Mouse (Mus musculus) forebrain, embryonic 15.5 days (tissue): Measurements from ENCODE around the gene Ctsd. TPM values are rescaled to one million over a fixed set of nuclear protein-coding genes. Genes with fewer than 3 reads are reported as not detected.
A peak's percentile ranks its signal among the peaks of the same experiment; 100 is the strongest.

ENCODE experiments used
- ATAC-seq: fragments of 200-750 bp; cut with Nextera tagmentation; replicated peaks from 2 replicates; pipeline ENCODE4 v1.8.0; 2017; ENCODE audit warnings: mild to moderate bottlenecking, moderate TSS enrichment, moderate library complexity
- H3K27ac ChIP-seq: fragments of 300-500 bp; sonication (generic); replicated peaks from 2 replicates; pipeline ENCODE4 v1.5.1; 2015; ENCODE audit warnings: mild to moderate bottlenecking, inconsistent platforms
- H3K27me3 ChIP-seq: fragments of 300-500 bp; sonication (generic); 2 replicates; pipeline ENCODE4 v1.6.1; 2015; ENCODE audit warnings: inconsistent platforms
- H3K36me3 ChIP-seq: fragments of 300-500 bp; sonication (generic); 2 replicates; pipeline ENCODE4 v1.6.1; 2015; ENCODE audit warnings: mild to moderate bottlenecking, inconsistent platforms
- H3K4me1 ChIP-seq: fragments of 300-500 bp; sonication (generic); 2 replicates; pipeline ENCODE4 v1.6.1; 2015; ENCODE audit warnings: inconsistent platforms
- H3K4me2 ChIP-seq: fragments of 300-500 bp; sonication (generic); replicated peaks from 2 replicates; pipeline ENCODE4 v1.6.1; 2015; ENCODE audit warnings: mild to moderate bottlenecking, inconsistent platforms
- H3K4me3 ChIP-seq: fragments of 300-500 bp; sonication (generic); 2 replicates; pipeline ENCODE4 v1.5.1; 2015; ENCODE audit warnings: mild to moderate bottlenecking, inconsistent platforms
- H3K9ac ChIP-seq: fragments of 300-500 bp; sonication (generic); replicated peaks from 2 replicates; pipeline ENCODE4 v1.6.1; 2015; ENCODE audit warnings: mild to moderate bottlenecking, inconsistent platforms
- H3K9me3 ChIP-seq: fragments of 300-500 bp; sonication (generic); 2 replicates; pipeline ENCODE4 v1.6.1; 2016; ENCODE audit warnings: inconsistent platforms
- WGBS: fragments of 180-500 bp; shearing (Covaris S2); methylation state at CpG from one replicate; pipeline ENCODE4 v1.1.7; 2015; ENCODE audit warnings: mixed read lengths; 5-methylcytosine and 5-hydroxymethylcytosine counted together
- polyA plus RNA-seq: library from polyadenylated mRNA; unstranded; fragments of >200 nt; fragmentation: Nextera tagmentation; extraction: Ambion mirVana; gene quantifications from 2 replicates; pipeline ENCODE4 v1.2.1, GENCODE M21; 2015

Ctsd gene
- polyA plus RNA-seq, 1 experiment from 2014 or later: 218 TPM

DNA sequence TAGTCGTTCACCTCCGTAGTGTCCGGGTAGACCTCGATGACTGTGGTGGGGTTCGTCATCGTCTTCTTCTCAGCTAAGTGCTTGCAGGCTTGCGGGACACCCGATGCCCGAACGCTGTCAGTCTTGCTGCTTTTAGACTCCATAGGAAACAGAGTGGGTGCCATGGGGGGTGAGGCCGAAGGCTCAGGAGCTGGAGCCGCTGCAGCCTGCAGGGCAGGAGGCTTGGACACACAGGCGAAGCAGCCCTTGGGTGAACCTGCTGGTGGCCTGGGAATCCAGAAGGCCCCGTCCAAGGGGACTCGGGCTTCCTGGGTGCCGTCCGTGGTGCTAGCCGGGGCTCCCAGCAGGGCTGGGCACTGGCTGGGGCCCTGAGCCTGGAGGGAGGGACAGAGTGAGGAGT, 16.9 kb downstream of the Ctsd start:
- 77% methylated on average over 18 of the region's 18 CpGs for WGBS
- Histone ChIP-seq H3K27me3 (peaks cover 25% of the 10 kb centered on the region), H3K36me3 (peaks cover 2% of the 10 kb centered on the region; the same call in 1 of the 2 replicates), H3K9me3 (no peaks in the 10 kb centered on the region), H3K9ac (no peak overlapping the region), H3K4me2 (peak overlapping the region; percentile 75), H3K4me3 (no peak overlapping the region), H3K4me1 (peaks cover 14% of the 10 kb centered on the region), H3K27ac (no peak overlapping the region)
- ATAC-seq: no peak

DNA sequence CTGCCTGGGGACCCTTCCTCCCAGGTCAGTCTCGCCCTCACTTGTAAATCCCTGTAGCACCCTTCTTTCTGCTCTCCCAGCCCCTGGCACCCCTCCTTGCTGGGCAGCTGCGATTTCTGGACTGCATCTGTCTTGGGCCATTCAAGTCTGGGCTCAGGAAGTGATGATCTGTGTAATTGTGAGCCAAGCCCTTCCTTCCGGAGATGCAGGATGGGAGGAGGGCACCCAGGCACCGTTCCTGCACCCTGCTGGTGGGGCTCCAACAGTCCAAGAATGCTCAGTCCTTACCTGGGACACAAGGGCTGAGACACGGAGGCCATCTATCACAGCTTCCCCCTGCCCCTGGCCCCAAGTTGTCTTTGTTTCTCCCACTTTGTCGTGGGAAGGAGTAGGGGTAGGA, 18.0 kb downstream of the Ctsd start:
- ATAC-seq: no peak
- Histone ChIP-seq H3K4me1 (peaks cover 14% of the 10 kb centered on the region), H3K36me3 (no peaks in the 10 kb centered on the region), H3K27ac (no peak overlapping the region), H3K4me3 (no peak overlapping the region), H3K9ac (no peak overlapping the region), H3K27me3 (peaks cover 25% of the 10 kb centered on the region), H3K4me2 (no peak overlapping the region), H3K9me3 (no peaks in the 10 kb centered on the region)
- 70% methylated on average over 6 of the region's 6 CpGs for WGBS

DNA sequence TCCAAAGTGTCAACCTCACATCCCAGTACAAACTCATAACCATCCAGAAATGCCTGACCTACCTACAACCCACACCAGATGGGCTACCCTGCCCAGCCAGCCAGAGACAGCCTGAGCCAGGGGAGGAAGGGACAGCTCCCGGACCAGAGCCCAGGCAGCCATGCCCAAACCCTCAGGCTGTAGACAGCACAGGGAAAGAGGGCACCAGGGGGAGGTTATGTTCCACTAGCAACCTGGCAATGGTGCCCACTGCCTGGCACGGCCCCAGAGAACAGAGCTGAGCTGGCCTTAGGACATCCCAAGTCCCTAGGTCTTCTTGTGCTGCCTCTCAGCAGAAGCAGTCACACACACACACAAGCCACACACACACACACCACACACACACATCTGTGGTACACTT, 19.0 kb downstream of the Ctsd start:
- H3K9ac ChIP-seq: no peak overlapping the region
- no peaks in the 10 kb centered on the region for H3K9me3 ChIP-seq
- H3K4me3 ChIP-seq: no peak overlapping the region
- no peak for ATAC-seq
- H3K27me3 ChIP-seq: peaks cover 25% of the 10 kb centered on the region
- H3K36me3 ChIP-seq: no peaks in the 10 kb centered on the region
- WGBS: 69% methylated on average over 2 of the region's 2 CpGs
- no peak overlapping the region for H3K27ac ChIP-seq
- no peak overlapping the region for H3K4me2 ChIP-seq
- H3K4me1 ChIP-seq: peaks cover 14% of the 10 kb centered on the region

DNA sequence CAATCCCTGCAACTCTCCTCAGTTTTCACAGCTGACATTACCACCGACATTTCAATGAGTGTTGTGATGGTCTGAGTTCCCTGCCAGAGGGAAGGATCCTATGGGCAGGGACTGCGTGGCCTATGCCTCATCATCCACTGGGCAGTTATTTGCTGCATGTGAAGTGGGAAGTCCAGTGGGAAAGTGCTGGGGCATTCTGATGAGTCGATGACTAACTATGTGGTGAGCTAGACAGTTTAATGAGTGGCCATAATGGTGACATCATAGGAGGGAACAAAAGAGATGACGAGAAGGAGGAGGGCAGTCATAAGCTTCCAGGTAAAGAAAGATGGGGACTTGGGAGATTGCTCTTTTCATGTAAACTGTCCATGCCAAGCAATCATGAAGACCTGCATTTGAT, 24.7 kb downstream of the Ctsd start:
- no peaks in the 10 kb centered on the region for H3K4me1 ChIP-seq
- H3K27ac ChIP-seq: no peak overlapping the region
- no peak for ATAC-seq
- no peaks in the 10 kb centered on the region for H3K27me3 ChIP-seq
- H3K9me3 ChIP-seq: no peaks in the 10 kb centered on the region
- H3K4me2 ChIP-seq: no peak overlapping the region
- H3K9ac ChIP-seq: no peak overlapping the region
- WGBS: 79% methylated on average over 4 of the region's 4 CpGs
- H3K4me3 ChIP-seq: no peak overlapping the region
- no peaks in the 10 kb centered on the region for H3K36me3 ChIP-seq

DNA sequence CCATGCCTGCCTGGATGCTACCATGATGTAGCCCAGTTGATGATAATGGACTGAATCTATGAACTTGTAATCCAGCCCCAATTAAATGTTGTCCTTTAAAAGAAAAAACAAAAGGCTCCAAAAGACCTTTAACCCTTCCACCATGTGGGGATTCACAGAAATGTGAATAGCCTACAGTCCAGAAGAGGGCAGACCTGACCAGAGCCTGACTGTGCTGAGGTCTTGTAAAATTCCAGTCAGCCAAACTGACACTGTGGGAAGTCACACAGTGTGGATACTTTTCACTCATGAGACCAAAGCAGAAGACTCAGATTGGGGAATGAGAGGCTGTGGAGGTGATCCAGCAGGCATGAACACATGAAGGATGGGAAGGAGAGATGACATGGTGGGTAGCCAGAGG, 27.1 kb downstream of the Ctsd start:
- H3K4me1 ChIP-seq: no peaks in the 10 kb centered on the region
- H3K36me3 ChIP-seq: no peaks in the 10 kb centered on the region
- no peak overlapping the region for H3K9ac ChIP-seq
- H3K27me3 ChIP-seq: no peaks in the 10 kb centered on the region
- H3K9me3 ChIP-seq: no peaks in the 10 kb centered on the region
- no peak overlapping the region for H3K4me2 ChIP-seq
- no peak overlapping the region for H3K27ac ChIP-seq
- no peak overlapping the region for H3K4me3 ChIP-seq
- no peak for ATAC-seq

DNA sequence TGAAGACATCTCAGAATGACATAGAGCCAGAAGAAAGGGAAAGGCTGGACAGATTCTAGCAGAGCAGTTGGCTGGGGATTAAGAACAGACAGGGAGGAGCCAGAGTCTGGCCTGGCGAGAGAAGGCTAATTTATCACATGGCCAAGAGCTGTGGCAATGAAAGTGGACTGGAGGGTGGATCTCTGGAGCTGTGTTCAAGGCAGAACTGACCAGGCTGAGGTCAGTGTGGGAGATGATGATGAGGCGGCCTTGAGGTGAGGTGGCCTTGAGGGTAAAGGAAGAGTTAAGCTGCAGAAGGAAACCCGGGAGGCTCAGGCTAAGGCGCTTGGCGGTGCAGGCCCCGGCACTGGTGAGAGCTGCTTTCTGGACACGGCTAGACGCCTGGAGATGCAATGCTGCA, 28.7 kb downstream of the Ctsd start:
- H3K36me3 ChIP-seq: no peaks in the 10 kb centered on the region
- no peak overlapping the region for H3K9ac ChIP-seq
- no peak overlapping the region for H3K4me2 ChIP-seq
- no peak overlapping the region for H3K4me3 ChIP-seq
- no peak for ATAC-seq
- no peak overlapping the region for H3K27ac ChIP-seq
- no peaks in the 10 kb centered on the region for H3K27me3 ChIP-seq
- WGBS: 75% methylated on average over 8 of the region's 8 CpGs
- no peaks in the 10 kb centered on the region for H3K9me3 ChIP-seq
- H3K4me1 ChIP-seq: no peaks in the 10 kb centered on the region

DNA sequence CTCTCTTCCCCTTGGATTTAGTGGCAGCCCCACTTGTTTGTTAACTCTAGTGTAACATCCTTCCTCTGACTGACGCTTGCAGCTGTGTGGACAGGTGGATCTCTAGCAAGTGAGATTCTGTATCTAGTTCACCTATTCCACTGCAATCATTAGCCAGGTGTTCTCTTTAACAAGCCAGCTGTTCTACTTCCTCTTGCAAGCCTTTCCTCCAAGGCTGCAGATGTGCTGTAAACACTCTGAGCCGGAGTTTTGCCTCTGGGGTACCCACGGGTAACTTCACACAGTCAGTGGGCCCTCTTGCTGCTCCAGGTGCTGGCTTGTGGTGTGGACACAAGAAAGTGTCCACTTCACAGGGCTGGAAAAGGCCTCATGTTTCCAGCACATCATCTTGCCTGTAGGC, 30.3 kb downstream of the Ctsd start:
- Histone ChIP-seq H3K36me3 (no peaks in the 10 kb centered on the region), H3K27me3 (no peaks in the 10 kb centered on the region), H3K4me2 (no peak overlapping the region), H3K4me3 (no peak overlapping the region), H3K4me1 (0 out of 2 replicates have a peak, but pooled peaks cover under 1% of the 10 kb centered on the region), H3K27ac (no peak overlapping the region), H3K9ac (no peak overlapping the region), H3K9me3 (no peaks in the 10 kb centered on the region)
- no peak for ATAC-seq
- WGBS: 79% methylated on average over 3 of the region's 3 CpGs

DNA sequence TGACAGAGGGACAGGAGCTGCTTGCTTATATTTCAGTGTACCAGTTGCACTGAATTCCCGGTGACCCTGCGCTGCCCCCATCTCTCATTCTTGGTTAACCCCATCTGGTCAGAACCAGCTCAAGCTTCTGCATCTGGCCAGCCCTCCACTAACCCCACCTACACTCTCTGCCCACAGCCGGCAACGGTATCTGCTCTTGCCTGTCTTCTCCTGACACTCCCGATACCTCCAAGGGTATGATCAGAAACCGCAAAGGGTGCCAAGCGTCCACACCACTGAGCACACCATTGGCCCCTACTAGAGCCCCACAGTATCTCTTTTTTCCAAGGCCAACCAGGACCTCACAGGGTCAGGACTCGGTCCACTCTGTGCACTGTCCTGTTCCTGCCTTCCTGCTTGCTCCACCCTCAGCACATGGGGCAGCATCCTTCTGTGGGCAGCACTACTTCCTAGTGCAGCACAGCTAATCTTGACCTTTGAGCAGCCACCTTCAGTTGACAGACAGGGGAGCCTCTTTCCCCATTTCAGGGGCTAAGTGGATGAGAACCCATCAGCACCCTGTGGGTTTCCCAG, 33.1 kb downstream of the Ctsd start:
- H3K36me3 ChIP-seq: no peaks in the 10 kb centered on the region
- 85% methylated on average over 8 of the region's 8 CpGs for WGBS
- no peak for ATAC-seq
- peaks cover 16% of the 10 kb centered on the region for H3K4me1 ChIP-seq
- no peaks in the 10 kb centered on the region for H3K27me3 ChIP-seq
- H3K27ac ChIP-seq: no peak overlapping the region
- no peak overlapping the region for H3K4me3 ChIP-seq
- no peak overlapping the region for H3K4me2 ChIP-seq
- H3K9ac ChIP-seq: no peak overlapping the region
- H3K9me3 ChIP-seq: no peaks in the 10 kb centered on the region

DNA sequence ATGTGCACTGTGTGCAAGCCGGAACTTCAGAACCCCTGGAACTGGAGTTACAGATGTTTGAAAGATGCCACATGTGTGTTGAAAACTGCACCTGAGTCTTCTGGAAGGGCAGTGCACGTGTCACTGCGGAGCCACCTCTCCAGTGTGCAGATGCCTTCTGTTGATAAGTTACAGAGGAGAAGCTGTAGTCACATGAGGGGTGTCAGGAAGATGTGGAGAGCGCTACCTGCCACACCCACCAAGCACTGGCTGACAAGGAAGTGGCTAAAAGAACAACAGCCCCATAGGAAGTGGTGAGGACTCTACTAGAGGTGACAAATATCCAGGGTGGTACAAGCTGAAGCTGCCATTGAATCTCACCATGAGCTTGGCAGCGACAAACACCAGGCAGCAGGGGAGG, 34.0 kb downstream of the Ctsd start:
- Histone ChIP-seq H3K4me1 (peaks cover 21% of the 10 kb centered on the region), H3K9me3 (no peaks in the 10 kb centered on the region), H3K4me2 (no peak overlapping the region), H3K9ac (no peak overlapping the region), H3K27me3 (no peaks in the 10 kb centered on the region), H3K36me3 (no peaks in the 10 kb centered on the region), H3K27ac (no peak overlapping the region), H3K4me3 (no peak overlapping the region)
- no peak for ATAC-seq
- WGBS: 73% methylated on average over 5 of the region's 5 CpGs

DNA sequence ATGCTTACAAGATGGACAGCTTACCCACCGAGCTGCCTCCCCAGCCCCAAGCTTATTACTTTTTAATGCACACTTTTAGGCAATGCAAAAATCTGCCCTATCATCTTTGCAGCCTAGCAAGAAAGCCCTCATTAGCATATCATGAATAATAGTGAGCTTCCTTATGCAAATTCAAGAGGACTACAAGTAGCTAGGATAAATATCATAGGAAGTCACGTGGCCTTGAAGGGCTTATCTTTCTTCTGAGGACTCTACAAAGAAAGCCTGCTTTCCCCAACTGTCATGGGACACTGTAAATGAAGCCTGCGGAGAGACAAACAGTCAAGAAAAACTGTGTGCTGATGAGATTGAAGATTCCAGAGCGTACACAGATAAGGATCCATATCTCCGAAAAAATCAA, 36.3 kb downstream of the Ctsd start:
- Histone ChIP-seq H3K4me1 (peaks cover 21% of the 10 kb centered on the region), H3K4me3 (no peak overlapping the region), H3K27ac (peak overlapping the region; percentile 45), H3K9ac (no peak overlapping the region), H3K36me3 (no peaks in the 10 kb centered on the region), H3K4me2 (no peak overlapping the region), H3K9me3 (no peaks in the 10 kb centered on the region), H3K27me3 (no peaks in the 10 kb centered on the region)
- 56% methylated on average over 5 of the region's 5 CpGs for WGBS
- peak; percentile 41 for ATAC-seq

DNA sequence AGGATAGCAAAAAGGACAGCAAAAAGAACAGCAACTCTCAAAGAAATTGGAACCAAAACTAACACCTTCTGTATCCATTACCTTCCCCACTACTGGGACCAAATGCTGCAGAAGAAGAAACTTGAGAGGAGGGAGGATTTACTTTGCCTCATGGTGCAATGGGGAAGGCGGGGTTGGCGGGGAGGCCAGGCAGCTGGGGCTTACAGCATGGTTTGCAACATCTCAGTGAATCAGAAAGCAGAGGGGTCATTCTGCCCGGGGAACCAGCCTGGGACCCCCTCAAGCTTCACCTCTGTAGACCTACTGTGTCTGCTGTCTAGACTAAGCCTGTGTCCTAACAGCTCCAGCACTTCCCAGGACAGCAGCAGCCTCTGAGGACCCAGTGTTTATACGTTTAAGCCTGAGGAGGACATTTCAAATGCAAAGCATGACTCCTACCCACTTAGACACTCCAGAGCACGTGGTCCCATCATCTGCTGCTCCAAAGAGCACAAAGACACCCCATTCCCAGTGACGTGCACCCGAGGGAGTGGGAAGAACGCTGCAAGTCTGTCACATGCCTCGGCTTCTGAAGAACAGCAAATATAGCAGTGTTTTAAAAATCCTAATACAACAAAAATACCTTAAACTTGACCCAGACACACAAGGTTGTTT, 38.4 kb downstream of the Ctsd start:
- Histone ChIP-seq H3K4me3 (no peak overlapping the region), H3K9me3 (no peaks in the 10 kb centered on the region), H3K27me3 (no peaks in the 10 kb centered on the region), H3K36me3 (no peaks in the 10 kb centered on the region), H3K4me2 (no peak overlapping the region), H3K4me1 (peaks cover 21% of the 10 kb centered on the region), H3K9ac (no peak overlapping the region), H3K27ac (peak overlapping the region; percentile 79)
- WGBS: 29% methylated on average over 9 of the region's 9 CpGs
- peak; percentile 88 for ATAC-seq

DNA sequence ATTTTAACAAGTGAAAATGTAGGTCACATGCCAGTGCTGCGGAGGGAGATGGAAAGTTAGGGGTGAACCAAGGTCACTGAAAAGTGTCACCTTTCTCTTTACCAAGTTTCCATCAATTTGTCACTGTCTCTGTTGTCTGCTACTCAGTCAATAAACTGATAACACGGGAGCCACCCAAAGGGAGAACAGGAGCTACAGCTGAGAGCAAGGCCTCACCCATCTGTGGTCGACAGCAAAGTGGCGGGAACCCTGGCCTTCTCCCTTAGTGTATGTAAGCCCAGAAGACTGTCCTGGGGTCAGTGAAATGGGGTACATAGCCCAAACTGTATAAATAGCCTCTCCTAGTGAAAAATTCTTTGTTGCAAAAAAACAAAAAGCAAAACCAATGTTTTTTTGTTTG, 40.3 kb downstream of the Ctsd start:
- Histone ChIP-seq H3K9me3 (no peaks in the 10 kb centered on the region), H3K4me2 (no peak overlapping the region), H3K27ac (no peak overlapping the region), H3K36me3 (no peaks in the 10 kb centered on the region), H3K27me3 (no peaks in the 10 kb centered on the region), H3K4me1 (peaks cover 20% of the 10 kb centered on the region), H3K9ac (no peak overlapping the region), H3K4me3 (no peak overlapping the region)
- WGBS: 78% methylated on average over 4 of the region's 4 CpGs
- no peak for ATAC-seq

DNA sequence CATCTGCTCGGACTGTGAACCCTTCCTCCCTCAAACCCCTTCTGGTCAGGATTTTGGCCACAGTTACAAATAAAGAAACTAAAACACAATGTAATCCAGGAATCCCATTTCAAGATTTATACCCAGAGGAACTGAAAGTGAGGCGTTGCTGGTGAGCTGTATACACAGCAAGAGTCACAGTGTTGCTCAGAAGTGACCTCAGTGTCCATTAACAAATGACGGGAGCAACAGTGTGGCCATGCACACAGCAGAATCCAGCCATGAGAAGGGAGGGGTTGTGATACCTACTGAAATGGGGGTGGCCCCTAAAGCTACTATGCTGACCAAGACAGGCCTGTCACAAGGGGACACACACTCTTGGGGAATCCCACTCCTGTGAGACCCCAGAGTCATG, 45.6 kb downstream of the Ctsd start:
- H3K27me3 ChIP-seq: no peaks in the 10 kb centered on the region
- H3K4me2 ChIP-seq: no peak overlapping the region
- H3K9ac ChIP-seq: no peak overlapping the region
- H3K9me3 ChIP-seq: no peaks in the 10 kb centered on the region
- no peaks in the 10 kb centered on the region for H3K36me3 ChIP-seq
- H3K27ac ChIP-seq: no peak overlapping the region
- no peak for ATAC-seq
- H3K4me1 ChIP-seq: no peaks in the 10 kb centered on the region
- WGBS: 85% methylated on average over 3 of the region's 3 CpGs
- H3K4me3 ChIP-seq: no peak overlapping the region
